Mouse (Mus musculus) ES-E14 (cell line): ENCODE data around the gene Ephb1. TPM values are rescaled to one million over a fixed set of nuclear protein-coding genes. Genes with fewer than 3 reads are reported as not detected.

Experiments
- DNase-seq: peaks from one replicate; pipeline ENCODE4 v3.0.0-alpha.2; 2013; ENCODE audit warnings: low read depth, low spot score
- H3K27ac ChIP-seq: 2 replicates; pipeline ENCODE4 v1.5.1; 2012; ENCODE audit warnings: low read depth, mild to moderate bottlenecking, low read length, moderate library complexity, mixed read lengths; ENCODE audit not compliant: poor library complexity, insufficient read depth, severe bottlenecking
- H3K36me3 ChIP-seq: 2 replicates; pipeline ENCODE4 v1.6.1; 2012; ENCODE audit warnings: mild to moderate bottlenecking, low read length, moderate library complexity, mixed read lengths; ENCODE audit not compliant: control insufficient read depth, poor library complexity, insufficient read depth, severe bottlenecking
- H3K4me1 ChIP-seq, 2 experiments: fragments of 150-350 bp in 1 of 2; sonication (generic) in 1 of 2; 2 replicates each; pipeline ENCODE4 v1.6.1; 2012; ENCODE audit warnings: low read length in 2 of 2, mild to moderate bottlenecking in 1 of 2, mixed read lengths in 1 of 2; ENCODE audit not compliant: control insufficient read depth in 2 of 2, insufficient read depth in 2 of 2, poor library complexity in 1 of 2
- H3K4me3 ChIP-seq, 2 experiments: fragments of 150-350 bp in 1 of 2; sonication (generic) in 1 of 2; 2 replicates each; pipeline ENCODE4 v1.5.1; 2012; ENCODE audit warnings: low read length in 2 of 2, low read depth in 1 of 2, mild to moderate bottlenecking in 1 of 2, mixed read lengths in 1 of 2; ENCODE audit not compliant: insufficient read depth in 1 of 2, poor library complexity in 1 of 2, severe bottlenecking in 1 of 2
- H3K9ac ChIP-seq: 2 replicates; pipeline ENCODE4 v1.6.1; 2012; ENCODE audit warnings: low read depth, mild to moderate bottlenecking, low read length, mixed read lengths; ENCODE audit not compliant: poor library complexity, insufficient read depth, severe bottlenecking
- H3K9me3 ChIP-seq: fragments of 150-350 bp; sonication (generic); 2 replicates; pipeline ENCODE4 v1.6.1; 2012; ENCODE audit warnings: low read depth, mild to moderate bottlenecking, low read length; ENCODE audit not compliant: control insufficient read depth, insufficient read depth
- CHD2 ChIP-seq: IDR thresholded peaks from 2 replicates; pipeline ENCODE4 v1.6.1; 2014; ENCODE audit warnings: mild to moderate bottlenecking, low read depth, low read length, inconsistent platforms
- HCFC1 ChIP-seq: IDR thresholded peaks from 2 replicates; pipeline ENCODE4 v1.6.1; 2012; ENCODE audit warnings: low read length, inconsistent platforms, borderline replicate concordance; ENCODE audit not compliant: insufficient read depth
- MAFK ChIP-seq: IDR thresholded peaks from 2 replicates; pipeline ENCODE4 v1.6.1; 2014; ENCODE audit warnings: mild to moderate bottlenecking, low read depth, low read length, inconsistent platforms; ENCODE audit not compliant: insufficient read depth
- ZC3H11A ChIP-seq: IDR thresholded peaks from 2 replicates; pipeline ENCODE4 v1.6.1; 2012; ENCODE audit warnings: low read depth, mild to moderate bottlenecking, inconsistent platforms, low read length, borderline replicate concordance
- ZNF384 ChIP-seq: IDR thresholded peaks from 2 replicates; pipeline ENCODE4 v1.6.1; 2012; ENCODE audit warnings: low read depth, low read length, inconsistent platforms
- in situ Hi-C, 2 experiments: fragments of 600-800 bp; cut with MboI; formaldehyde crosslinking; loops; one replicate each; pipeline ENCODE4 v1.15.1; 2025; ENCODE audit warnings: low sequenced_read_pairs in 2 of 2, inconsistent platforms in 1 of 2; ENCODE audit not compliant: unreplicated experiment in 2 of 2
- total RNA-seq: library from RNA; depleted of rRNA; stranded (reverse); fragments of 300-350 nt; gene quantifications from 2 replicates; pipeline ENCODE4 v1.2.3, GENCODE M21; 2012

Ephb1 gene
- total RNA-seq, 1 experiment: 0.27 TPM

DNA sequence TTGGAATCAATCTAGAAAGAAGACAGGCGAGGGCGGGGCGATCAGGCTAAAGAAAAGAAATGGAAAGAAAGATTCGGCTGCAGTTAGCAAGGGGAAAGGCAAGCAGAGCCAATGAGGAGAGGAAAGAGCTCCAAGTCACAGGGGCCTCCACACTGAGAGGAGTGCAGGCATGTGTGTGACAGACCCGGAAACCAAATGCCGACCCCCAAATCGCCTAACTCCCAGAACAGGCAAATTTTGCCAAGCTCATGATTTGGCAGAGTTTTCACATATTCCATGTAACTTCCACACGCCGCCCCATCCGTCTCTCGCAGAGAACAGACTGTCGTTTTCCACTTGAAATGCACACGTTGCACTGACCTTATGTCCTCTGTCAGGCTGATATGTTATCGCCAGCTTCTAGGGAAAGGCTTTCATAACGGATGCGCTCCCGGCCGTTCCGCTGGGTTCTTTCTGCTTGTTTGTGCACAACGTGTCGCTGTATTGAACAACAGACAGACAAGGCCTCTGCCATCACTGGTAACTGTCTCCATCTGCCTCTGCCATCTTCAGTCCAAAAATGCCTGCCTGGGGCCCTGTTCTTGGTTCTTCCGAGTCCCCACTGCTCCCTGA, 170.7 kb downstream of the Ephb1 start:
- no peaks in the 10 kb centered on the region for H3K4me1 ChIP-seq
- in situ Hi-C loops: no loop called here
- no peak overlapping the region for H3K9ac ChIP-seq
- no peak overlapping the region for H3K4me3 ChIP-seq
- no peak overlapping the region for H3K27ac ChIP-seq
- DNase-seq: no peak
- no peak for TF ChIP-seq HCFC1
- TF ChIP-seq ZNF384: no peak
- TF ChIP-seq ZC3H11A: no peak
- no peaks in the 10 kb centered on the region for H3K36me3 ChIP-seq
- H3K9me3 ChIP-seq: no peaks in the 10 kb centered on the region

DNA sequence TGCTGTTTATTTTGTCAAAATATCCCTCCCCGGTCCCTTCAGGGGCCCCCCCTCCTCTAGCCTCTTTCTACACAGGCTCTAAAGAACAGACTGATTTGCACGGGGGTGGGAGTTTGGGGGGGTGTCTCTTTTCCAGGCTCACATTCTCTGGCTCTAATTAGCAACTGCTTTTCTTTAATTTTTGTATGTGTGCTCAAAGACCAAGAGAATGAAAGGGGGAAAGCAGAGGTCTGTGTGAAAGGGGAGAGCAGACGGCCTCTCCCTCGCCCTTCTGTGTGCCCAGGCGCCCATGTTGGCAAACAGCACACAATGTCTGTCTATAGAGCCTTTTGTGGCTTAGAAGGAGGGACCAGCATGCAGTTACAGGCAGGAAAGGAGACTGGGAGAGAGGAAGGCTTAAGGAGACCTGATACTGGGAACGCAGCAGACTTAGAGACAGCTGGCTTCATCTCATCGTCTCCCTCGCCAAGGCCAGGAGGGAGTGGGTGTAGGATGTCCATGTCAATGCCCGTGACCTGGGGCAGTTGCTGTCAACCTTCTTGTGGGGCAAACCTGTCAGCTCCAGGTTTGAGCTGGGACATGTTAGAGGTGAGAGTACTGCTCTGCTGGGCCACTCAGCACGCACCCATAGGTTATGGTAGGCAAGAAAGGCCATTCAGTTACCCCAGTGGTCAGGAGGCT, 172.5 kb downstream of the Ephb1 start:
- in situ Hi-C loops: no loop called here
- no peak overlapping the region for H3K9ac ChIP-seq
- no peak overlapping the region for H3K4me3 ChIP-seq
- no peak overlapping the region for H3K27ac ChIP-seq
- no peaks in the 10 kb centered on the region for H3K4me1 ChIP-seq
- no peaks in the 10 kb centered on the region for H3K36me3 ChIP-seq
- TF ChIP-seq HCFC1: no peak
- no peak for TF ChIP-seq ZC3H11A
- no peak for TF ChIP-seq CHD2
- TF ChIP-seq MAFK: no peak
- no peak for TF ChIP-seq ZNF384
- no peaks in the 10 kb centered on the region for H3K9me3 ChIP-seq
- no peak for DNase-seq

DNA sequence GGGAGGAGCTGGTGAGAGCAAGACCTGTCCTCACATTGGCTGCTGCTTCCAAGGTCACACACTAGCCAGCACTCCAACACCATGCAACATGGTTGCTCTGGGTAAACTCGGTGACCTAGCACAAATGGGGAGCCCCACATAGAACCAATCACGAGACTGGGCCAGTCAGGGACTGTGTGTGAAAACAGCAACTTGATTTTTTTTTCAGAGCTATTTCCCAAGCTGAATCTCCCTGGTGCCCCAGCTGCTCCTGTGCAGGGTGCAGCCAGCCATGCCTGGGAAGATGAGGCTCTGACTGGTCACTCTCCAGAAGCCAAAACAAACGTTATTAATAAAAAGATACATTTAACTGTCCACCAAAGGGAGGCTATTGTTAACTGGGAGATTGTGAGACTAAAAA, 173.2 kb downstream of the Ephb1 start:
- no peak for DNase-seq
- Histone ChIP-seq H3K4me3 (no peak overlapping the region), H3K27ac (no peak overlapping the region), H3K4me1 (no peaks in the 10 kb centered on the region), H3K9ac (no peak overlapping the region), H3K36me3 (no peaks in the 10 kb centered on the region), H3K9me3 (no peaks in the 10 kb centered on the region)
- TF ChIP-seq CHD2 (no peak), ZNF384 (no peak)
- in situ Hi-C loops: no loop called here

DNA sequence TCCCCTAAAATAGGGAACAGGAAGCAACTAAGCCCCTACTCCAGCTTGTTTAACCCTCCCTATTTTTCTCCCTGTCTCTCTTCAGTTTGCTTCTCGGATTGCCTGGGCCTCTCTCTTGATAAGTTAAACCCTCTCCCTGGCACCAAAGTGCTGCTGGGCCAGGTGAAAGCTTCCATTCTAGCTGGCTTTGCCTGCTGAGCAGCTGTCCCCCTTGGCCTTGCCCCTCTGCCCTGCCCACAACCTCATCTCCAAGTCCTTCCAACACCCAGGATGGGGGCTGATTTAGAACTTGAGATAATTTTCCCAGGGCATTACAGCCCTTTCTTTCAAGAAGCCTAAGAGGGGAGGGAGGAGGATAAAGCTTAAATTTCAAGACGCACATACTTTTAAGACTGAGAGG, 174.0 kb downstream of the Ephb1 start:
- H3K27ac ChIP-seq: no peak overlapping the region
- no peak for DNase-seq
- H3K36me3 ChIP-seq: no peaks in the 10 kb centered on the region
- H3K9me3 ChIP-seq: no peaks in the 10 kb centered on the region
- in situ Hi-C loops: no loop called here
- TF ChIP-seq CHD2 (no peak), ZC3H11A (no peak), ZNF384 (no peak), MAFK (no peak), HCFC1 (no peak)
- no peaks in the 10 kb centered on the region for H3K4me1 ChIP-seq
- H3K9ac ChIP-seq: no peak overlapping the region
- no peak overlapping the region for H3K4me3 ChIP-seq

DNA sequence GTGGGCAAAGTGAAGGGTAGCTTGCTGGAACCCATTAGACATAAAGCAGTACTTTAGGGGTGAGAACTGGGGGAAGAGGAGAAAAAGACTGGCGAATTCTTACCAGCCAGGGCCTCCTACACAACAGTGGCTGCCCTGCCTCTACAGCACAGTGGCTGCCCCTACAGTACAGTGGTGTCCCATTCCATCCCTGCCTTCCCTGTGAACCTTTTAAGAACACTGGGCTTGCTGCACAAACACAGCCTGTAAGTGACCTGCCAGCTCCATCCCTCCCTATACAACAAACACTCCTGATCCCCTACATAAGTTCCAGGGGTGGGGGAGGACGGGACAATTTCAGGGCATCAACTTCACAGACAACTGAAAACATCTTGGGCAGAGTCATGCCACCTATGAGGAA, 174.4 kb downstream of the Ephb1 start:
- no peaks in the 10 kb centered on the region for H3K4me1 ChIP-seq
- no peak for DNase-seq
- no peak overlapping the region for H3K4me3 ChIP-seq
- no peak overlapping the region for H3K27ac ChIP-seq
- TF ChIP-seq CHD2: no peak
- no peak for TF ChIP-seq HCFC1
- no peak for TF ChIP-seq MAFK
- no peak for TF ChIP-seq ZC3H11A
- no peak for TF ChIP-seq ZNF384
- no peak overlapping the region for H3K9ac ChIP-seq
- H3K9me3 ChIP-seq: no peaks in the 10 kb centered on the region
- in situ Hi-C loops: no loop called here
- H3K36me3 ChIP-seq: no peaks in the 10 kb centered on the region
